Mouse (Mus musculus): ENCODE measurements around the gene Fstl4. TPM values are rescaled to one million over a fixed set of nuclear protein-coding genes. Genes with fewer than 3 reads are reported as not detected.

The Fstl4 gene
- polyA plus RNA-seq, 1 experiment = not detected

- H3ac ChIP-seq (ENCODE audit: control insufficient read depth, insufficient read length, low read depth) = no peak overlapping the region
- H3K4me3 ChIP-seq (ENCODE audit: insufficient read depth, poor library complexity, severe bottlenecking) = no peak overlapping the region
- no peaks in the 10 kb centered on the region for H3K79me3 ChIP-seq (ENCODE audit: low read depth)
- TF ChIP-seq CTCF (IDR thresholded peaks at IDR 0.05; ENCODE audit: control insufficient read depth, insufficient read depth, insufficient read length) (no peak), MAX (IDR thresholded peaks at IDR 0.05) (no peak), MYOG (IDR thresholded peaks at IDR 0.05; ENCODE audit: control insufficient read depth, extremely low read depth, insufficient read length) (no peak), FOSL1 (IDR thresholded peaks at IDR 0.05; ENCODE audit: insufficient read depth, low read length, poor library complexity, severe bottlenecking) (no peak), CEBPB (IDR thresholded peaks at IDR 0.05; ENCODE audit: low read depth) (no peak), USF1 (IDR thresholded peaks at IDR 0.05; ENCODE audit: low read depth) (no peak)
- H3K36me3 ChIP-seq (ENCODE audit: control insufficient read depth, insufficient read depth) = no peaks in the 10 kb centered on the region
- H3K27me3 ChIP-seq (ENCODE audit: control insufficient read depth, insufficient read depth, insufficient read length) = peaks cover 13% of the 10 kb centered on the region
- H3K79me2 ChIP-seq (ENCODE audit: control insufficient read depth, insufficient read depth) = no peaks in the 10 kb centered on the region
These were observed 175.1 kb downstream of the Fstl4 start for GRCm38 (mm10) chr11:52939336-52940070.

DNA sequence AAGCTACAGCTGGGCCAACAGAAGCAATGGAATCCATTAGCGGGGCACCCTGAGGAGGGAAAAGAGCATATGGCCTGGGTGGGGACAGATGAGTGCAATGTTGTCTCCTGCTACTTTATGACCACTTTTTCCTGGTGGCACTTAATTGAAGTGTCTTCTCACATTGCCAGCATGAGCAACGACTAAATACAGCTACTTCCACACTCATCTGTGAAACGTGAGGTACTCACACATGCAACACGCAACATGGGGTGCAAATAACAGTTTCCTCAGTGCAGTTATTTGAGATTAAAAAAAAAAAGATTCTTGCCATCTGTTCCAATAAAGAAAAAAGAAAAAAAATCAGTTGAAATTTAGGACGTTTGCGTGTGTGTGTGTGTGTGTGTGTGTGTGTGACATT, 178.5 kb downstream of the Fstl4 start:
- no peak overlapping the region for H3K4me3 ChIP-seq (ENCODE audit: insufficient read depth, poor library complexity, severe bottlenecking)
- no peak overlapping the region for H3ac ChIP-seq (ENCODE audit: control insufficient read depth, insufficient read length, low read depth)
- H3K79me2 ChIP-seq (ENCODE audit: control insufficient read depth, insufficient read depth) = no peaks in the 10 kb centered on the region
- no peaks in the 10 kb centered on the region for H3K36me3 ChIP-seq (ENCODE audit: control insufficient read depth, insufficient read depth)
- no peak for TF ChIP-seq FOSL1 (IDR thresholded peaks at IDR 0.05; ENCODE audit: insufficient read depth, low read length, poor library complexity, severe bottlenecking)
- TF ChIP-seq CEBPB (IDR thresholded peaks at IDR 0.05; ENCODE audit: low read depth) = no peak
- TF ChIP-seq USF1 (IDR thresholded peaks at IDR 0.05; ENCODE audit: low read depth) = no peak
- no peak for TF ChIP-seq MYOD1 (IDR thresholded peaks at IDR 0.05; ENCODE audit: control insufficient read depth, insufficient read length, low read depth)
- TF ChIP-seq CTCF (IDR thresholded peaks at IDR 0.05; ENCODE audit: control insufficient read depth, insufficient read depth, insufficient read length) = no peak
- TF ChIP-seq MAX (IDR thresholded peaks at IDR 0.05) = no peak
- no peak for TF ChIP-seq MYOG (IDR thresholded peaks at IDR 0.05; ENCODE audit: control insufficient read depth, extremely low read depth, insufficient read length)
- no peaks in the 10 kb centered on the region for H3K79me3 ChIP-seq (ENCODE audit: low read depth)
- H3K27me3 ChIP-seq (ENCODE audit: control insufficient read depth, insufficient read depth, insufficient read length) = peaks cover 10% of the 10 kb centered on the region

GRCm38 (mm10) chr11:52954995-52955394, 190.6 kb downstream of the Fstl4 start:
- H3K79me3 ChIP-seq (ENCODE audit: low read depth) = no peaks in the 10 kb centered on the region
- TF ChIP-seq USF1 (IDR thresholded peaks at IDR 0.05; ENCODE audit: low read depth) (no peak), MYOD1 (IDR thresholded peaks at IDR 0.05; ENCODE audit: control insufficient read depth, insufficient read length, low read depth) (no peak), MYOG (IDR thresholded peaks at IDR 0.05; ENCODE audit: control insufficient read depth, extremely low read depth, insufficient read length) (no peak), CEBPB (IDR thresholded peaks at IDR 0.05; ENCODE audit: low read depth) (no peak), MAX (IDR thresholded peaks at IDR 0.05) (no peak), CTCF (IDR thresholded peaks at IDR 0.05; ENCODE audit: control insufficient read depth, insufficient read depth, insufficient read length) (no peak), FOSL1 (IDR thresholded peaks at IDR 0.05; ENCODE audit: insufficient read depth, low read length, poor library complexity, severe bottlenecking) (no peak)
- no peaks in the 10 kb centered on the region for H3K36me3 ChIP-seq (ENCODE audit: control insufficient read depth, insufficient read depth)
- H3K79me2 ChIP-seq (ENCODE audit: control insufficient read depth, insufficient read depth) = no peaks in the 10 kb centered on the region
- H3ac ChIP-seq (ENCODE audit: control insufficient read depth, insufficient read length, low read depth) = no peak overlapping the region
- no peak overlapping the region for H3K4me3 ChIP-seq (ENCODE audit: insufficient read depth, poor library complexity, severe bottlenecking)
- peaks cover 5% of the 10 kb centered on the region for H3K27me3 ChIP-seq (ENCODE audit: control insufficient read depth, insufficient read depth, insufficient read length)

GRCm38 (mm10) chr11:52968809-52969208, 204.4 kb downstream of the Fstl4 start:
- no peak overlapping the region for H3K4me3 ChIP-seq (ENCODE audit: insufficient read depth, poor library complexity, severe bottlenecking)

GRCm38 (mm10) chr11:52970396-52970795, 206.0 kb downstream of the Fstl4 start:
- no peaks in the 10 kb centered on the region for H3K27me3 ChIP-seq (ENCODE audit: control insufficient read depth, insufficient read depth, insufficient read length)
- H3ac ChIP-seq (ENCODE audit: control insufficient read depth, insufficient read length, low read depth) = no peak overlapping the region
- no peaks in the 10 kb centered on the region for H3K79me3 ChIP-seq (ENCODE audit: low read depth)
- no peak overlapping the region for H3K4me3 ChIP-seq (ENCODE audit: insufficient read depth, poor library complexity, severe bottlenecking)
- no peaks in the 10 kb centered on the region for H3K79me2 ChIP-seq (ENCODE audit: control insufficient read depth, insufficient read depth)
- TF ChIP-seq USF1 (IDR thresholded peaks at IDR 0.05; ENCODE audit: low read depth) (no peak), CEBPB (IDR thresholded peaks at IDR 0.05; ENCODE audit: low read depth) (no peak), MAX (IDR thresholded peaks at IDR 0.05) (no peak), CTCF (IDR thresholded peaks at IDR 0.05; ENCODE audit: control insufficient read depth, insufficient read depth, insufficient read length) (no peak), MYOD1 (IDR thresholded peaks at IDR 0.05; ENCODE audit: control insufficient read depth, insufficient read length, low read depth) (no peak), MYOG (IDR thresholded peaks at IDR 0.05; ENCODE audit: control insufficient read depth, extremely low read depth, insufficient read length) (no peak), FOSL1 (IDR thresholded peaks at IDR 0.05; ENCODE audit: insufficient read depth, low read length, poor library complexity, severe bottlenecking) (no peak)
- no peaks in the 10 kb centered on the region for H3K36me3 ChIP-seq (ENCODE audit: control insufficient read depth, insufficient read depth)

More at GRCm38 (mm10) chr11:52968809-52969208, 204.4 kb downstream of the Fstl4 start:
- Histone ChIP-seq H3ac (ENCODE audit: control insufficient read depth, insufficient read length, low read depth) (no peak overlapping the region), H3K79me3 (ENCODE audit: low read depth) (no peaks in the 10 kb centered on the region), H3K36me3 (ENCODE audit: control insufficient read depth, insufficient read depth) (no peaks in the 10 kb centered on the region), H3K79me2 (ENCODE audit: control insufficient read depth, insufficient read depth) (no peaks in the 10 kb centered on the region), H3K27me3 (ENCODE audit: control insufficient read depth, insufficient read depth, insufficient read length) (no peaks in the 10 kb centered on the region)
- TF ChIP-seq CEBPB (IDR thresholded peaks at IDR 0.05; ENCODE audit: low read depth) = no peak
- no peak for TF ChIP-seq CTCF (IDR thresholded peaks at IDR 0.05; ENCODE audit: control insufficient read depth, insufficient read depth, insufficient read length)
- TF ChIP-seq MAX (IDR thresholded peaks at IDR 0.05) = no peak
- no peak for TF ChIP-seq FOSL1 (IDR thresholded peaks at IDR 0.05; ENCODE audit: insufficient read depth, low read length, poor library complexity, severe bottlenecking)
- TF ChIP-seq MYOD1 (IDR thresholded peaks at IDR 0.05; ENCODE audit: control insufficient read depth, insufficient read length, low read depth) = no peak
- TF ChIP-seq MYOG (IDR thresholded peaks at IDR 0.05; ENCODE audit: control insufficient read depth, extremely low read depth, insufficient read length) = no peak
- TF ChIP-seq USF1 (IDR thresholded peaks at IDR 0.05; ENCODE audit: low read depth) = no peak
